Mouse (Mus musculus): Measurements from ENCODE around the gene Nfkbia. TPM values are rescaled to one million over a fixed set of nuclear protein-coding genes. Genes with fewer than 3 reads are reported as not detected.

Nfkbia gene
- polyA plus RNA-seq, 1 experiment: 143 TPM

DNA sequence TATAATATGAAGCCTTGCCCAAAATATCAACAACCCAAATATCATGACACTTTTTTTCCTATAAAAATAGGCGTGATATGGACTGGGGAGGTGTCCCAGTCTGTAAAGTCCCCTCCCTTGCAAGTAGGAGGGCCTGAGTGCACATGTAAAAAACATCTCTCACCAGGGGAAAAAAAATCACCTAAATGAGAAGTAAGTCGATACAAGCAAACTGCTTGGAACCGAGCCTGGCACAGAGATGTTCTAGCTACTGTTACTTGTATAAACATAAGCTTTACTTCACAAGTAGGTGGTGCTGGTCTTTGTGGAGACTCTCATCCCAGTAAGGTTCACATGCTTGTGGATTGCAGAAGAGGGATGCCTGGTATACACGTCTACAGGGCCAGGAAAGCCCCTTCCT, 31.5 kb downstream of the Nfkbia start:
- H3K27ac ChIP-seq (ENCODE audit: insufficient read depth, low read depth, low read length): no peak overlapping the region
- H3K4me1 ChIP-seq (ENCODE audit: control insufficient read depth, insufficient read depth, low read length): peaks cover 34% of the 10 kb centered on the region
- TF ChIP-seq CTCF (IDR thresholded peaks at IDR 0.05; ENCODE audit: low read depth, low read length) (no peak), POLR2A (IDR thresholded peaks at IDR 0.05; ENCODE audit: borderline replicate concordance, low read depth, low read length) (no peak)
- no peak overlapping the region for H3K4me3 ChIP-seq (ENCODE audit: insufficient read depth, low read length)

- TF ChIP-seq POLR2A (IDR thresholded peaks at IDR 0.05; ENCODE audit: borderline replicate concordance, low read depth, low read length) (no peak), CTCF (IDR thresholded peaks at IDR 0.05; ENCODE audit: low read depth, low read length) (no peak)
- no peak overlapping the region for H3K27ac ChIP-seq (ENCODE audit: insufficient read depth, low read depth, low read length)
- H3K4me1 ChIP-seq (ENCODE audit: control insufficient read depth, insufficient read depth, low read length): peaks cover 30% of the 10 kb centered on the region
Measured at GRCm38 (mm10) chr12:55459739-55460138, 32.7 kb downstream of the Nfkbia start.

DNA sequence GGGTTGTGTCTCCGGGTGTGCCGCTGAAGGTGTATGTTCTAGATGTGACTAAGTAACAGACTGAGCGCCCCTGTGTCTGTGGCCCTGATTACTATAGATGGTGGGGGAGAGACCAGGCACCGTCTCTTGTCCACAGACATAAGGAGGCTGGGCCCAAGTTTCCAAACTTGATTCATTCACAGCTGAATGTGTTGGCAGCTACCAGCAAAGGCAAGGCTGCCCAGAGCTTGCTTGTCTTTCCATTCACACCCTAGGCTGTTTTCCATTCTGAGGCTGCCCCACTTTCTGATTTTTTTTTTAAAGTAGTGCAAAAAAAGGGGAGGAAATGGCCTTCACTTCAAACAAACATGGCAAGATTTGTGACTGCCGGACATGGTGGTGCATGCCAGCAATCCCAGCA, 35.6 kb downstream of the Nfkbia start:
- H3K4me3 ChIP-seq (ENCODE audit: insufficient read depth, low read length): no peak overlapping the region
- TF ChIP-seq POLR2A (IDR thresholded peaks at IDR 0.05; ENCODE audit: borderline replicate concordance, low read depth, low read length) (no peak), CTCF (IDR thresholded peaks at IDR 0.05; ENCODE audit: low read depth, low read length) (no peak)
- no peak overlapping the region for H3K27ac ChIP-seq (ENCODE audit: insufficient read depth, low read depth, low read length)
- peaks cover 23% of the 10 kb centered on the region for H3K4me1 ChIP-seq (ENCODE audit: control insufficient read depth, insufficient read depth, low read length)

More at GRCm38 (mm10) chr12:55459739-55460138, 32.7 kb downstream of the Nfkbia start:
- H3K4me3 ChIP-seq (ENCODE audit: insufficient read depth, low read length): no peak overlapping the region

- TF ChIP-seq CTCF (IDR thresholded peaks at IDR 0.05; ENCODE audit: low read depth, low read length) (no peak), POLR2A (IDR thresholded peaks at IDR 0.05; ENCODE audit: borderline replicate concordance, low read depth, low read length) (no peak)
- Histone ChIP-seq H3K27ac (ENCODE audit: insufficient read depth, low read depth, low read length) (no peak overlapping the region), H3K4me1 (ENCODE audit: control insufficient read depth, insufficient read depth, low read length) (peaks cover 23% of the 10 kb centered on the region), H3K4me3 (ENCODE audit: insufficient read depth, low read length) (no peak overlapping the region)
Measured at GRCm38 (mm10) chr12:55456136-55456535, 36.3 kb downstream of the Nfkbia start.

GRCm38 (mm10) chr12:55455206-55455605, 37.2 kb downstream of the Nfkbia start:
- Histone ChIP-seq H3K4me3 (ENCODE audit: insufficient read depth, low read length) (no peak overlapping the region), H3K4me1 (ENCODE audit: control insufficient read depth, insufficient read depth, low read length) (peaks cover 26% of the 10 kb centered on the region), H3K27ac (ENCODE audit: insufficient read depth, low read depth, low read length) (no peak overlapping the region)
- no peak for TF ChIP-seq CTCF (IDR thresholded peaks at IDR 0.05; ENCODE audit: low read depth, low read length)
- TF ChIP-seq POLR2A (IDR thresholded peaks at IDR 0.05; ENCODE audit: borderline replicate concordance, low read depth, low read length): no peak

GRCm38 (mm10) chr12:55453924-55454323, 38.5 kb downstream of the Nfkbia start:
- TF ChIP-seq POLR2A (IDR thresholded peaks at IDR 0.05; ENCODE audit: borderline replicate concordance, low read depth, low read length) (no peak), CTCF (IDR thresholded peaks at IDR 0.05; ENCODE audit: low read depth, low read length) (no peak)
- H3K4me1 ChIP-seq (ENCODE audit: control insufficient read depth, insufficient read depth, low read length): peaks cover 19% of the 10 kb centered on the region
- no peak overlapping the region for H3K27ac ChIP-seq (ENCODE audit: insufficient read depth, low read depth, low read length)
- H3K4me3 ChIP-seq (ENCODE audit: insufficient read depth, low read length): no peak overlapping the region

DNA sequence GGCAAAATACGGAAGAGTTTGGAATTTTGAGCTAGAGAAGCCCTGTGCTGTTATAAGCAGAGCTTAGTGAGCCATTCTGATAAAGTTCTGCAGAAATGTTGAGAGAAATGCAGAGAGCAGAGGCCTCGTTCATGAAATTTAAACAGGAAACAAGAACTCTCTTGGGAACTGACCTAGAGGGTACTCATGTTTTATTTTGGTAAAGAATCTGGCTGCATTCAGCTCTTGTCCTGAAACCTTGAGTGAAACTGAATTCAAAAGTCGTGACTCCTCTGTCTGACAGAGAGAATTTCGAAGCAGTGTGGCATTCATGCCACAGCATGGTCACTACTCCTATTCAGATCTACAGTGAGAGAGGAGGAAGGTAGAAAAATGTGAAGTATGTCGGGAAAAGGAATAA, 39.6 kb downstream of the Nfkbia start:
- Histone ChIP-seq H3K27ac (ENCODE audit: insufficient read depth, low read depth, low read length) (no peak overlapping the region), H3K4me1 (ENCODE audit: control insufficient read depth, insufficient read depth, low read length) (peaks cover 10% of the 10 kb centered on the region), H3K4me3 (ENCODE audit: insufficient read depth, low read length) (no peak overlapping the region)
- TF ChIP-seq POLR2A (IDR thresholded peaks at IDR 0.05; ENCODE audit: borderline replicate concordance, low read depth, low read length) (no peak), CTCF (IDR thresholded peaks at IDR 0.05; ENCODE audit: low read depth, low read length) (no peak)

DNA sequence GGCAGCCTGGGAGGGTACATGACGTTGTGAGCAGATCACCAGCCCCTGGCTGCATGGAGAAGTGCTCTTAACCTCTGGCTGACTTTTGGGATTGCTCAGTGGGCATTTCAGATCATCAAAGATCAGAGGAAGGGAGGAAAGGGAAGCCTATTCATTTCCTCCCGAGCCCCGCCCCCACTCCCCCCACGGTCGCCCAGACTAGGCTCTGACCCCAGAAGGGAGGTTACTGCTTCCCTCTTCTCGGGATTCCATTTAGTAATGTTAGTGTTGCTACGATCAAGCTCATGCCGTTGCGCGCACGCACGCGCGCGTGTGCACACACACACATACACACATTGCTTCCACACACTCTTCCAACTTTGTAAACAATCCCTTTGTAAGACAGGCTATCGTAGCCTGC, 42.0 kb downstream of the Nfkbia start:
- TF ChIP-seq POLR2A (IDR thresholded peaks at IDR 0.05; ENCODE audit: borderline replicate concordance, low read depth, low read length) (no peak), CTCF (IDR thresholded peaks at IDR 0.05; ENCODE audit: low read depth, low read length) (no peak)
- Histone ChIP-seq H3K4me1 (ENCODE audit: control insufficient read depth, insufficient read depth, low read length) (peaks cover 24% of the 10 kb centered on the region), H3K27ac (ENCODE audit: insufficient read depth, low read depth, low read length) (no peak overlapping the region), H3K4me3 (ENCODE audit: insufficient read depth, low read length) (no peak overlapping the region)

- H3K4me1 ChIP-seq (ENCODE audit: control insufficient read depth, insufficient read depth, low read length): peaks cover 24% of the 10 kb centered on the region
- H3K27ac ChIP-seq (ENCODE audit: insufficient read depth, low read depth, low read length): no peak overlapping the region
- TF ChIP-seq CTCF (IDR thresholded peaks at IDR 0.05; ENCODE audit: low read depth, low read length): no peak
- no peak for TF ChIP-seq POLR2A (IDR thresholded peaks at IDR 0.05; ENCODE audit: borderline replicate concordance, low read depth, low read length)
- no peak overlapping the region for H3K4me3 ChIP-seq (ENCODE audit: insufficient read depth, low read length)
Measured at GRCm38 (mm10) chr12:55449048-55449447, 43.4 kb downstream of the Nfkbia start.

GRCm38 (mm10) chr12:55448457-55448856, 44.0 kb downstream of the Nfkbia start:
- H3K4me1 ChIP-seq (ENCODE audit: control insufficient read depth, insufficient read depth, low read length): peaks cover 29% of the 10 kb centered on the region
- H3K27ac ChIP-seq (ENCODE audit: insufficient read depth, low read depth, low read length): no peak overlapping the region
- no peak overlapping the region for H3K4me3 ChIP-seq (ENCODE audit: insufficient read depth, low read length)
- TF ChIP-seq CTCF (IDR thresholded peaks at IDR 0.05; ENCODE audit: low read depth, low read length) (no peak), POLR2A (IDR thresholded peaks at IDR 0.05; ENCODE audit: borderline replicate concordance, low read depth, low read length) (no peak)

DNA sequence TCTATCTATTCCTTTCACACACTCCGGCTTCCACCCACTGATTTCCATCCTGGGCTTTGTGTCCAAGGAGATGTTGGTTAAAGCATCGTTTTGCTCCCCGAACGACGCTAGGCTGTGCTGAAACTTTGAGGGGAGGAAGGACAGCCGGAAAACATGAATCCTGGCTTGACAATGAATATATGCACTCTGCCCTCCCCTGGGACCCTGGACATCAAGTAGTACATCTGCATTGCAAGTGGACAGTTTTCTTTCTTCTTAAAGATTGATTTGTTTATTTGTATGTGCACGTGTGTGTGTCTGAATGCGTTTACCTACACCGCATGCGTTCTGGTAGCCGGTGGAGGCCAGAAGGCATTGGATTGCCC, 45.1 kb downstream of the Nfkbia start:
- no peak overlapping the region for H3K4me3 ChIP-seq (ENCODE audit: insufficient read depth, low read length)
- no peak overlapping the region for H3K27ac ChIP-seq (ENCODE audit: insufficient read depth, low read depth, low read length)
- peaks cover 38% of the 10 kb centered on the region for H3K4me1 ChIP-seq (ENCODE audit: control insufficient read depth, insufficient read depth, low read length)
- TF ChIP-seq POLR2A (IDR thresholded peaks at IDR 0.05; ENCODE audit: borderline replicate concordance, low read depth, low read length) (no peak), CTCF (IDR thresholded peaks at IDR 0.05; ENCODE audit: low read depth, low read length) (no peak)

Measured in bone marrow macrophage, adult 2 months (primary cell).